Mouse (Mus musculus): ENCODE data around the gene OR5BS1P. TPM values are rescaled to one million over a fixed set of nuclear protein-coding genes. Genes with fewer than 3 reads are reported as not detected.

Gene OR5BS1P
- polyA plus RNA-seq, 1 experiment from 2014 or later = not detected

DNA sequence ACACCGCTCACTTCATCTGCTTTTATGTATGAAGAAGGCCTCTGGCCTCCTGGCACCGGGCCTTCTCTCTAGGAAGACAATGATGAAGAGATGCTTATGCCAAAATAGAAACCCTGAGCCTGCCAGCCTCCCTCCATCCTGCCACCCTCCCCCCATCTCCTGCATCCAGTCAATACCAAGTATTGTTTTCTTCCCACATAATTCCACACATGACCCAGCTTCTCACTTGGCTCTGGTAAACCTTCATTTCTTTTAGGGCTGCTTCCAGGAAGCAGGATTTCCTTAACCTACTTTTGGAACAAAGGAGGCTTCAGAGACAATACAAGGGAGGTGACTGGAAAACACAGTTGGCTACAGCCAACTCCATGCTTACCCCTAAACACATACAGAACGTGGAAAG is 13.0 kb downstream of the OR5BS1P start, which contains the start of gene Lalba:
TSS of gene Lalba (minus strand) at position 21 of the 400 bp plus-strand sequence.
- Histone ChIP-seq H3K4me1 (0 out of 2 replicates have a peak, but pooled peaks cover 3% of the 10 kb centered on the region), H3K4me3 (no peak within 1 kb of the TSS), H3K27me3 (ENCODE audit: insufficient read depth, poor library complexity, severe bottlenecking) (no peaks in the 10 kb centered on the region; the same call in 1 of the 2 replicates), H3K27ac (no peak within 1 kb of the TSS), H3K36me3 (no peaks in the 10 kb centered on the region), H3K9me3 (no peaks in the 10 kb centered on the region)
- DNase-seq (ENCODE audit: low spot score) = no peak
- 53% methylated on average over 3 of the region's 3 CpGs for WGBS

DNA sequence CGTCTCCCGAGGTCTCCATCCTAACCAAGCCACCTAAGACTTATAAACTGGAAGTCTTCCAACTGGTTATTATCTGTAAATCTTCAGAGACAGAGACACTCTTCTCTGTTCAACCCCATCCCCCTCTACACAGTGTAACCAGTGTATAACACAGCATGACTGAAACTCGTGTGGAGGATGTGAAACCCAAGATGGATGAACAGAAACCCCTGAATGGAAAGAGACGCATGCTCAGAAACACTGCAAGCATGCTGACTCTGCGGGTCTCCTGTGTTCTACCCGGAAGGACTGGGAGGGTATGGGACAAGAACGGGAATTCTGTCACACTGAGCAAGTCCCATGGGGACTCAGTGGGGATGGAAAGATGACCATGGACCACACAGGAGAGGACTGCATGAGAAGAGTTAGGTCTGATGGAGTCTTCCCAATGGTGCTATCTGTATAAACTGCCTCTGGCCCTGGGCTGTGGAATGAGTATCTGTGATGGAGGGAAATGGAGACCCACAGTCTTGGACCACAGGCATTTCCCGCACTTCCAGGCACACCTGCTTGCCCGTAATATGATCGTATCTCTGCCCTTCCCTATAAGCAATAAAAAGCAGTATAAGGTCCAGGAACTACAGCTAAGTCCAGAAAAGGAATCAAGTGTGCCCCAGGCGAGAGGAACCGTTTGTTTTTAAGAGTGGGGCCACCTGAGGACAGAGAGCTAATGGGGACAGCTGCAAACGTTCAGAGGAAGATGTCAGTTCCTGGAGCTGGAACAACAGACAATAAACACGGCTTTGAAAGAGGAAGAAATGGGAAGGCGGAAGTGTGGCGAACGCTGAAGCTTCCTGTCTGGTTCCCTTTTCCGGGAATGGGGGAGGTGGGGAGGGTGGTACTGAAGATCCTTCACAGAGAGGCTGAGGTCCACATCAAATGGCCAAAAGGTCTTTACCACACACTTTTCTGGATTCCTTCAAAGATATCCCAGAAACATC is 14.5 kb downstream of the OR5BS1P start:
- Histone ChIP-seq H3K9me3 (no peaks in the 10 kb centered on the region), H3K36me3 (no peaks in the 10 kb centered on the region), H3K27me3 (ENCODE audit: insufficient read depth, poor library complexity, severe bottlenecking) (no peaks in the 10 kb centered on the region), H3K4me1 (0 out of 2 replicates have a peak, but pooled peaks cover 3% of the 10 kb centered on the region), H3K4me3 (no peak overlapping the region), H3K27ac (no peak overlapping the region)
- no peak for DNase-seq (ENCODE audit: low spot score)
- WGBS = 70% methylated on average over 18 of the region's 18 CpGs

DNA sequence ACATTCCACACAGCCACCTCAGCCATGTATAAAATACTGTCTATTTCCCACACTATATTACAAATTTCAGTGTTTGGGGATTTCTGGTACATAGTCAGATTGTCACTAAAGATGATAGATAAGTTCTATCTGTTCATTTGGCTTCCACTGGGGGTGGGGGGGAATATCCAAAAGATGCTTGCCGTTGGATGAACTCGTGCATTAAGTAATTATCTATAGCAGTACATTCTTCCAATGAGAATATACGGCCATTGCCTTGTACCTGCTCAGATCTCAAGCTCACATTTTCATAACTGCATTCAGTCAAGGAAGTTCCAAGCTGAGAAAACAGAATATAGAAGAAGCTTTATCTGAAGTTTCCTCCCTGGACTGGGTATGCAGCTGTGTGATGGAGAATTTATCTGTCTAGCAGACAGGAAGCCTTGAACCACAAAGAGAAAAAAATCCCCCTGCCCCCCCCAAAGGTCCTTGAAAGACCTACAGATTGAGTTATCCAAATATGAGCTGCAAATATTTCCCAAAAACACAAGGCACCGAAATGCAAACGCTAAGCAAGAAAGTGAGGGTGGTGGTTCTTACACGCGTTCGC is 16.8 kb downstream of the OR5BS1P start:
- Histone ChIP-seq H3K27me3 (ENCODE audit: insufficient read depth, poor library complexity, severe bottlenecking) (no peaks in the 10 kb centered on the region), H3K36me3 (no peaks in the 10 kb centered on the region), H3K27ac (no peak overlapping the region), H3K9me3 (no peaks in the 10 kb centered on the region), H3K4me3 (no peak overlapping the region), H3K4me1 (0 out of 2 replicates have a peak, but pooled peaks cover 3% of the 10 kb centered on the region)
- WGBS = 91% methylated on average over 8 of the region's 8 CpGs
- no peak for DNase-seq (ENCODE audit: low spot score)

DNA sequence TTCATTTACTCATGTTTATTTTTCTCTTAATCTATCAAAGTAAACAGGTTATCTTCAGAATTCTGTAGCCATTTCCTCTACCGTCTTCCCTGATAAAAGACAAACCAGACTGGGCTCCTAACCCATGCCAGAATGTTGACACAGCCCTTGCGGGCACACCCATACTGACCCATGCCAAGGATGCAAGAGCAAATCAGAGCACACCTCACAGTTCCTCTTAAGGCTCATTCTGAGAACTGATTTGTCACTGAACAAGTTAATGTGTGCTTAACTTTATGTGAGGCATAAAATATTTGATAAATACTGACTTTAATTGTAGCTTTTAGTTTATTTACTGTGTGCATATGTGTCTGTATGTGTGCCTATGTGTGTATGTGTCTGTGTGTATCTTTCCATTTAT is 21.6 kb downstream of the OR5BS1P start:
- no peaks in the 10 kb centered on the region for H3K36me3 ChIP-seq
- DNase-seq (ENCODE audit: low spot score) = no peak
- H3K4me3 ChIP-seq = no peak overlapping the region
- H3K4me1 ChIP-seq = no peaks in the 10 kb centered on the region
- H3K27me3 ChIP-seq (ENCODE audit: insufficient read depth, poor library complexity, severe bottlenecking) = no peaks in the 10 kb centered on the region
- no peaks in the 10 kb centered on the region for H3K9me3 ChIP-seq
- WGBS = 63% methylated on average over 2 of the region's 2 CpGs
- no peak overlapping the region for H3K27ac ChIP-seq

DNA sequence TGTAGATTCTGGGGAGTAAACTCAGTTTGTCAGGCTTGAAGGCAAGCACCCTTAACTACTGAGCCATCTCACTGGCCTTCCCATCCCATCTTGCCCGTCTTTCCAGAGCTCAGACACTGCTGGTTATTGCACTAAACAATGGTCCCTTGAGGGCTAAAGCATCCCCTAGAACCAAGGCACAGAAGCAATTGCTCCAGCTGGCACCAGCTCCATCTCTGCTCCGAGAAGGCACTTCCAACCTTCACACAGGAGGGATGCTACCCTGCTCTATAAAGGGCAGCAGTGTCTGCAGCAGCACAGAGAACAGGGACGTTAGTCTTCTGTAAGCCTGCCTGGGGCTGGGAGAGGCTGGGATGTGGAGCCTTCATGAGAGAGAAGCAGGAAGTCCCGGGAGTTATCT is 22.4 kb downstream of the OR5BS1P start, which contains the start of gene Olfr279:
TSS of gene Olfr279 (plus strand) at position 301 of the 400 bp plus-strand sequence.
- DNase-seq (ENCODE audit: low spot score) = no peak
- Histone ChIP-seq H3K4me3 (no peak within 1 kb of the TSS), H3K27ac (no peak within 1 kb of the TSS), H3K27me3 (ENCODE audit: insufficient read depth, poor library complexity, severe bottlenecking) (no peaks in the 10 kb centered on the region), H3K9me3 (no peaks in the 10 kb centered on the region), H3K36me3 (no peaks in the 10 kb centered on the region), H3K4me1 (no peaks in the 10 kb centered on the region)
- 52% methylated on average over 4 of the region's 4 CpGs for WGBS

DNA sequence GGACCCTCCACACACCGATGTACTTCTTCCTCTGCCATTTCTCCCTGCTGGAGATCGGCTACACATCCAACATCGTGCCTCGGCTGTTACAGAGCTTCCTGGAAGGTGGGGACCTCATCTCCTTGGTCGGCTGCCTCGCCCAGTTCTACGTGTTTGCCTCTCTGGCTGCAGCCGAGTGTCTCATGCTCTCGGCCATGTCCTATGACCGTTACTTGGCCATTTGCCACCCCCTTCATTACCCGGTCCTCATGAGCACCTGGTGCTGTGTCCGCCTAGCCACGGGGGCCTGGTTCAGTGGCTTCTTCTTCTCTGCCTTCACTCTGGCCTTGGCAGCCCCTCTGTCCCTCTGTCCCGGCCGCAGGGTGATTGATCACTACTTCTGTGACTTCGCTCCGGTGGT is 27.9 kb downstream of the OR5BS1P start:
- H3K4me1 ChIP-seq = no peaks in the 10 kb centered on the region

DNA sequence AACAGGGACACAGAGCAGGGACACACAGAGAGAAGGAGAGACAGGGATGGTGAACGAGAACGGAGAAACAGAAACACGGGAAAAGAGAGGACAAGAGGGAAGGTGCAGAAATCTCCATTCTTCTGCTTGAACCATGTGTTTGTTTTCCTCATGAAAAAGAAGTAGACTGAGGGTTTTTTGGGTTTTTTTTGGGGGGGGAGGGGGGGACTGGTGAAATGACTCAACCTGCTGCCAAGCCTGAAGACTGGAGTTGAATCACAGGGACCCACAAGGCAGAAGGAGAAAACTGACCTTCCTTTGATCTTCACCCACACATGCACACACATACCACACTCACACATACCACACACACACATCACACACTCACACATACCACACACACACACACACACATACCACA is 33.6 kb downstream of the OR5BS1P start:
- H3K4me1 ChIP-seq = no peaks in the 10 kb centered on the region
- peaks cover 5% of the 10 kb centered on the region; the same call in 1 of the 2 replicates for H3K27me3 ChIP-seq (ENCODE audit: insufficient read depth, poor library complexity, severe bottlenecking)
- no peaks in the 10 kb centered on the region for H3K36me3 ChIP-seq
- H3K9me3 ChIP-seq = no peaks in the 10 kb centered on the region
- WGBS = 68% methylated on average over 3 of the region's 3 CpGs
- no peak for DNase-seq (ENCODE audit: low spot score)
- H3K4me3 ChIP-seq = no peak overlapping the region
- H3K27ac ChIP-seq = no peak overlapping the region

More for the DNA sequence above, 27.9 kb downstream of the OR5BS1P start:
- Histone ChIP-seq H3K27ac (no peak overlapping the region), H3K27me3 (ENCODE audit: insufficient read depth, poor library complexity, severe bottlenecking) (peaks cover 5% of the 10 kb centered on the region; the same call in 1 of the 2 replicates), H3K9me3 (no peaks in the 10 kb centered on the region), H3K4me3 (no peak overlapping the region), H3K36me3 (no peaks in the 10 kb centered on the region)
- DNase-seq (ENCODE audit: low spot score) = no peak
- 80% methylated on average over 17 of the region's 17 CpGs for WGBS

DNA sequence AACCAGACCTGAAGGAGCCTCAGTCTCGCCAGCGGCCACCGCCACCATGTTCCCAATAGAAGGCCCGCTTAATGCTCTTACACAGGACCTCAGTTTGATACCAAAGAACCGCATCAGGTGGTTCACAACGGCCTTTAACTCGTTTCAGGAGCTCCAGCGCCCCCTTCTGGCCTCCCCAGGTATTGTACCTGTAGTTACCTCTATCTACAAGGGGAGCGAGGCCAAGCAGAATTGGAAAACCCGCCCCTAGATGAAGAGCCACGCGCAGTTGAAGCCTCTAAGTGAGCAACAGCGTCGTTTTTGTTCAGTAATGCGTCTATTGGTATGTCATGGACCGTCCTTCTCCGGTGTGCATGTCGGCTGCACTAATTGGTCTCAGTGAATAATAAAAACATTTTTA is 34.8 kb downstream of the OR5BS1P start:
- Histone ChIP-seq H3K27me3 (ENCODE audit: insufficient read depth, poor library complexity, severe bottlenecking) (peaks cover 4% of the 10 kb centered on the region; the same call in 1 of the 2 replicates), H3K36me3 (no peaks in the 10 kb centered on the region), H3K27ac (no peak overlapping the region), H3K4me3 (peak overlapping the region; percentile 2; the same call in 1 of the 2 replicates), H3K9me3 (no peaks in the 10 kb centered on the region), H3K4me1 (no peaks in the 10 kb centered on the region)
- peak; percentile 80 for DNase-seq (ENCODE audit: low spot score)
- WGBS = 13% methylated on average over 18 of the region's 18 CpGs

DNA sequence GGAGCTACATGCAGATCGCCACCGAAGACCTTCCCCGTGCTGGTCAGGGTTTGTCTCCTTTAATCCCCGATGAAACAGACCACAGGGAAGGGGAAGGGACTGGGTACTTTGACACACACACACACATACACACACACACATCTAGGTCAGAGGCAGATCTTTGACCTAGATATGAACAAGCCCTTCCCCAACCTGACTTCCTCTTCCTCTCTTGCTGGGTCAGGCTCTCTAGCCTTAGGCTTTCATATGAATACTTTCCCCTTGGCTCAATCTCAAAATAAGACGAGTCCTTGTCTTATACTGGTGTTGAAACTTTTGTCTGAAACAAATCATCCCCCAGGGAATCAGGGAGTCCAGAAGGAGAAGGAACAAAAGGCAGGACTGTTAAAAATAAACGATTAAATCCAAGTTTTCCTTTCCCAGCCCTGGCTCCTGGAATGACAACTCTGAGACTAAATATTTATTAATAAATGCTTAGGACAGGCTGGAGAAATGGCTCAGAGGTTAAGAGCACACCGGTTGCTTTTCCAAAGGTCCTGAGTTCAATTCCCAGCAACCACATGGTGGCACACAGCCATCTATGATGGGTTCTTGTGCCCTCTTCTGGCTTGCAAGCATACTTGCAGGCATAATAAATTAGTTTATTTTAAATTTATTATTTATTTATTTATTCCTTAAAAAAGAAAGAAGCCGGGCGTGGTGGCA is 36.7 kb downstream of the OR5BS1P start:
- peaks cover 6% of the 10 kb centered on the region; the same call in 1 of the 2 replicates for H3K4me1 ChIP-seq
- no peaks in the 10 kb centered on the region for H3K9me3 ChIP-seq
- DNase-seq (ENCODE audit: low spot score) = no peak
- H3K27ac ChIP-seq = no peak overlapping the region
- H3K4me3 ChIP-seq = no peak overlapping the region
- H3K27me3 ChIP-seq (ENCODE audit: insufficient read depth, poor library complexity, severe bottlenecking) = no peaks in the 10 kb centered on the region
- no peaks in the 10 kb centered on the region for H3K36me3 ChIP-seq
- WGBS = 72% methylated on average over 9 of the region's 9 CpGs

DNA sequence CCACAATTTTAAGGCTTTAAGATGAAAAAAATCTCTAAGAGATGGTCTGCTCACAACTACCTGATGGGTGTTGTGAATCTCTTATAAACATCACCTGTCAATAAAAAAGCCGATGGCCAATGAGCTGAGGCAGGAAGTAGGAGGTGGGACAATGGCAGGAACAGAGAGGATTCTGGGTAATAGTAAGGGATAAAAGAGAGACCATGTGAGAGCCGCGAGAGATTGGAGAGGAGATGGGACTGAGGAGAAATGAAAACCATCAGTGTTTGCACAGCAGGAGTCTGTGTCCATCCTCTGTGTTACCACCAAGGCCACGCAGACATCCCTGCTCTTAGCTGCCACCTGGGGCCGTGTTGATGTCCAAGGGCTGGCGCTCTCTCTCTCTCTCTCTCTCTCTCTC is 37.6 kb downstream of the OR5BS1P start:
- H3K4me1 ChIP-seq = peaks cover 9% of the 10 kb centered on the region; the same call in 1 of the 2 replicates
- no peak overlapping the region for H3K27ac ChIP-seq
- H3K27me3 ChIP-seq (ENCODE audit: insufficient read depth, poor library complexity, severe bottlenecking) = no peaks in the 10 kb centered on the region
- DNase-seq (ENCODE audit: low spot score) = no peak
- WGBS = 77% methylated on average over 4 of the region's 6 CpGs
- H3K36me3 ChIP-seq = no peaks in the 10 kb centered on the region
- no peak overlapping the region for H3K4me3 ChIP-seq
- no peaks in the 10 kb centered on the region for H3K9me3 ChIP-seq

DNA sequence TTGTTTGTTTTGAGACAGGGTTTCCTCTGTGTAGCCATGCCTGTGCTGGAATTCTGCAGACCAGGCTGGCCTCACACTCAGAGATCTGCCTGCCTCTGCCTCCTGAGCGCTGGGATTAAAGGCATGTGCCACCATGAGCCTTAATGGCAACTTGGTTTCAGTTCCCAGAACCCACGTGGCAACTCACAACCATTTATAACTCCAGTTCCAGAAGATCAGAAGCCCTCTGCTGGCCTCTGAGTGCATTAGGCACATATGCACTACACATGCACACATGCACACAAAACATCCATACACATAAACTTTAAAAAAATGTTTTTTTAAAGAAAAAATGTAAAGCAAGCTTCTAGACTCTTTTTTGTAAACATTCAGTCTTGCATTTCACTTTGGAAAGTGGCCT is 39.7 kb downstream of the OR5BS1P start:
- Histone ChIP-seq H3K27ac (no peak overlapping the region), H3K9me3 (no peaks in the 10 kb centered on the region)
- 47% methylated on average over 2 of the region's 2 CpGs for WGBS

DNA sequence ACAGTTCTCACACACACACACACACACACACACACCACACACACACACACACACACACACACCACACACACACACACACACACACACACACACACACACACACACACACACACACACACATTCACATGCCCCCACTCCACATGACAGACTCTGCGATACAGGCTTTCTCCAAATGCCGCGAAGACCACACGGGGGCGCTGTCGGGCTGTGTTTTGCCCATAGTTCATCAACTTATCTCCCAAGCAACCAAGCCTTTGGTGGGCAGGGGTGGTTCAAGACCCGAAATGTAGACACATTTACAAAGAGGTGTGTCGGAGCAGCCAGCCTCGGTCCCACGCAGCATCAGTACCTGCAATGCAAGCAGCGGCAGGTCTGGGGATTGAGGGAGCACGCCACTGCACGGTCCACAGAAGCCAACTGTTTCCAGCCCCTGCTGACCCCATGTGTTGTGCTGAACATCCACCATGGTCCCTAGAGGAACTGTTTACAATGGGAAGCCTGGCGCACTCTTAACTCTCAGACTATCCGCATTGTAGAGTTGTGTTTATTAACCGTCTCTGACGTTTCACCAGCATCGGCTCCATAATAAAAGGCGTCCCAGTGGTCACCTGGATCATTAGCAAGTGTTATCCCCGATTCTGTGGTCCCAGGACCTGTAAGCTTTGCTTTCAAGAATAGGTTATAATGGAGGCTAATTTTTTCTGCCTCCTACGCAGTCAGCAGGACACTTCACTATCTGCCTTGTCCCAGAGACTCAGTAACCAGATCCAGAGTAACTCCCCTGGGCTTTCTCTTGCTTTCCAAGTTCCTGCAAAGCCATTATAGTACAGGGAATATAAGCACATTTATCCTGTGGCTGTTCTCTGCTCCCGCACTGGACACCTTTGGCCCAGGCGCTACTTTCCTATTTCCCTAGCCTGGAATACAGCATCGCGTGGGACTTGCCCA is 41.0 kb downstream of the OR5BS1P start:
- no peaks in the 10 kb centered on the region for H3K9me3 ChIP-seq
- H3K4me1 ChIP-seq = peaks cover 18% of the 10 kb centered on the region
- DNase-seq (ENCODE audit: low spot score) = peak; percentile 87
- peak overlapping the region; percentile 44 for H3K4me3 ChIP-seq
- no peak overlapping the region for H3K27ac ChIP-seq
- WGBS = 29% methylated on average over 25 of the region's 25 CpGs
- no peaks in the 10 kb centered on the region for H3K27me3 ChIP-seq (ENCODE audit: insufficient read depth, poor library complexity, severe bottlenecking)
- no peaks in the 10 kb centered on the region for H3K36me3 ChIP-seq

More for the DNA sequence above, 39.7 kb downstream of the OR5BS1P start:
- Histone ChIP-seq H3K27me3 (ENCODE audit: insufficient read depth, poor library complexity, severe bottlenecking) (no peaks in the 10 kb centered on the region), H3K36me3 (no peaks in the 10 kb centered on the region), H3K4me3 (no peak overlapping the region), H3K4me1 (peaks cover 18% of the 10 kb centered on the region)
- no peak for DNase-seq (ENCODE audit: low spot score)

Data from heart, embryonic 10.5 days (tissue).